Mouse (Mus musculus): Measurements from ENCODE around the gene Defb43. TPM values are rescaled to one million over a fixed set of nuclear protein-coding genes. Genes with fewer than 3 reads are reported as not detected.

The Defb43 gene
- polyA plus RNA-seq, 1 experiment from 2014 or later = not detected

- H3K9ac ChIP-seq (replicated peaks; ENCODE audit: low read length) = no peak overlapping the region
- no peaks in the 10 kb centered on the region for H3K27me3 ChIP-seq (ENCODE audit: insufficient read depth, low read length)
- WGBS = 88% methylated on average over 2 of the region's 2 CpGs
- H3K36me3 ChIP-seq (ENCODE audit: insufficient read depth, low read length) = no peaks in the 10 kb centered on the region
- no peaks in the 10 kb centered on the region for H3K4me1 ChIP-seq (ENCODE audit: insufficient read depth, low read length)
- H3K4me2 ChIP-seq (replicated peaks; ENCODE audit: low read depth, low read length) = no peak overlapping the region
- no peak overlapping the region for H3K27ac ChIP-seq (ENCODE audit: low read length)
- no peak overlapping the region for H3K4me3 ChIP-seq (ENCODE audit: low read length)
- no peak for ATAC-seq (ENCODE audit: low FRiP score, low TSS enrichment)
- H3K9me3 ChIP-seq (ENCODE audit: low read length) = no peaks in the 10 kb centered on the region
These were observed 50.6 kb downstream of the Defb43 start for GRCm38 (mm10) chr14:63062184-63062583.

- no peaks in the 10 kb centered on the region for H3K27me3 ChIP-seq (ENCODE audit: insufficient read depth, low read length)
- no peak overlapping the region for H3K9ac ChIP-seq (replicated peaks; ENCODE audit: low read length)
- H3K4me2 ChIP-seq (replicated peaks; ENCODE audit: low read depth, low read length) = no peak overlapping the region
- H3K36me3 ChIP-seq (ENCODE audit: insufficient read depth, low read length) = no peaks in the 10 kb centered on the region
- no peak overlapping the region for H3K4me3 ChIP-seq (ENCODE audit: low read length)
- 74% methylated on average over 5 of the region's 5 CpGs for WGBS
- H3K9me3 ChIP-seq (ENCODE audit: low read length) = no peaks in the 10 kb centered on the region
- H3K27ac ChIP-seq (ENCODE audit: low read length) = no peak overlapping the region
- ATAC-seq (ENCODE audit: low FRiP score, low TSS enrichment) = no peak
- no peaks in the 10 kb centered on the region for H3K4me1 ChIP-seq (ENCODE audit: insufficient read depth, low read length)
These were observed 53.8 kb downstream of the Defb43 start for GRCm38 (mm10) chr14:63065391-63065790.

- 30% methylated on average over 16 of the region's 16 CpGs for WGBS
- Histone ChIP-seq H3K36me3 (ENCODE audit: insufficient read depth, low read length) (no peaks in the 10 kb centered on the region), H3K9ac (replicated peaks; ENCODE audit: low read length) (0 out of 2 replicates have a peak overlapping the region, but pooled peaks have one; percentile 19), H3K4me3 (ENCODE audit: low read length) (no peak overlapping the region), H3K27ac (ENCODE audit: low read length) (no peak overlapping the region), H3K4me2 (replicated peaks; ENCODE audit: low read depth, low read length) (peak overlapping the region; percentile 29; the same call in 1 of the 2 replicates), H3K27me3 (ENCODE audit: insufficient read depth, low read length) (no peaks in the 10 kb centered on the region), H3K9me3 (ENCODE audit: low read length) (no peaks in the 10 kb centered on the region), H3K4me1 (ENCODE audit: insufficient read depth, low read length) (no peaks in the 10 kb centered on the region)
- ATAC-seq (ENCODE audit: low FRiP score, low TSS enrichment) = no peak
These were observed 55.2 kb downstream of the Defb43 start for GRCm38 (mm10) chr14:63066630-63067310.

Other genes starting within 250 kb of the Defb43 start
- gene Wdfy2, start 174.1 kb upstream of the Defb43 start, polyA plus RNA-seq (2015; fragmentation: Nextera tagmentation; extraction: Ambion mirVana) = 8.0 and 9.2 TPM in 2 replicates
- gene Defb48, start 27.3 kb upstream of the Defb43 start, polyA plus RNA-seq (2015; fragmentation: Nextera tagmentation; extraction: Ambion mirVana) = not detected in 2 replicates
- gene Defb47, start 13.7 kb upstream of the Defb43 start, polyA plus RNA-seq (2015; fragmentation: Nextera tagmentation; extraction: Ambion mirVana) = not detected in 2 replicates
- gene Defb42, start 35.2 kb downstream of the Defb43 start, polyA plus RNA-seq (2015; fragmentation: Nextera tagmentation; extraction: Ambion mirVana) = 1.1 and 2.5 TPM in 2 replicates
- not detected in 2 replicates for gene Defb30, start 38.2 kb downstream of the Defb43 start, polyA plus RNA-seq (2015; fragmentation: Nextera tagmentation; extraction: Ambion mirVana)

Data from kidney, embryonic 16.5 days (tissue).